Mouse (Mus musculus): ENCODE data around the gene Commd7. TPM values are rescaled to one million over a fixed set of nuclear protein-coding genes. Genes with fewer than 3 reads are reported as not detected.

The Commd7 gene
- polyA plus RNA-seq, 1 experiment from 2014 or later = 73.9 TPM

- no peaks in the 10 kb centered on the region for H3K27me3 ChIP-seq (replicated peaks)
- 0 out of 2 replicates have a peak, but pooled peaks have one; percentile 27 for ATAC-seq (ENCODE audit: insufficient read depth, low FRiP score, low read depth)
- no peak overlapping the region for H3K4me3 ChIP-seq (replicated peaks)
- H3K36me3 ChIP-seq = no peaks in the 10 kb centered on the region
- 0 out of 2 replicates have a peak, but pooled peaks cover 12% of the 10 kb centered on the region for H3K4me1 ChIP-seq
- WGBS = 49% methylated on average over 16 of the region's 16 CpGs
- no peaks in the 10 kb centered on the region for H3K9me3 ChIP-seq
- H3K27ac ChIP-seq = no peak overlapping the region
- no peak overlapping the region for H3K4me2 ChIP-seq
- H3K9ac ChIP-seq = no peak overlapping the region
Measured at GRCm38 (mm10) chr2:153600667-153601648, 31.6 kb downstream of the Commd7 start.

GRCm38 (mm10) chr2:153600021-153600666 lies 32.4 kb downstream of the Commd7 start:
- H3K4me2 ChIP-seq = no peak overlapping the region
- ATAC-seq (ENCODE audit: insufficient read depth, low FRiP score, low read depth) = peak; percentile 65; the same call in 1 of the 2 replicates
- no peaks in the 10 kb centered on the region for H3K9me3 ChIP-seq
- 63% methylated on average over 6 of the region's 6 CpGs for WGBS
- no peaks in the 10 kb centered on the region for H3K36me3 ChIP-seq
- no peak overlapping the region for H3K9ac ChIP-seq
- no peaks in the 10 kb centered on the region for H3K27me3 ChIP-seq (replicated peaks)
- H3K4me1 ChIP-seq = 0 out of 2 replicates have a peak, but pooled peaks cover 12% of the 10 kb centered on the region
- H3K4me3 ChIP-seq (replicated peaks) = no peak overlapping the region
- no peak overlapping the region for H3K27ac ChIP-seq

GRCm38 (mm10) chr2:153597626-153598025 lies 35.0 kb downstream of the Commd7 start:
- peak; percentile 29; the same call in 1 of the 2 replicates for ATAC-seq (ENCODE audit: insufficient read depth, low FRiP score, low read depth)

GRCm38 (mm10) chr2:153597014-153597413 lies 35.6 kb downstream of the Commd7 start:
- Histone ChIP-seq H3K4me3 (replicated peaks) (no peak overlapping the region), H3K4me1 (0 out of 2 replicates have a peak, but pooled peaks cover 12% of the 10 kb centered on the region), H3K36me3 (no peaks in the 10 kb centered on the region), H3K9me3 (no peaks in the 10 kb centered on the region), H3K4me2 (no peak overlapping the region), H3K27ac (no peak overlapping the region), H3K9ac (no peak overlapping the region), H3K27me3 (replicated peaks) (no peaks in the 10 kb centered on the region)
- ATAC-seq (ENCODE audit: insufficient read depth, low FRiP score, low read depth) = no peak
- 83% methylated on average over 3 of the region's 3 CpGs for WGBS

More at GRCm38 (mm10) chr2:153597626-153598025, 35.0 kb downstream of the Commd7 start:
- Histone ChIP-seq H3K36me3 (no peaks in the 10 kb centered on the region), H3K27ac (no peak overlapping the region), H3K4me3 (replicated peaks) (no peak overlapping the region), H3K4me2 (no peak overlapping the region), H3K9me3 (no peaks in the 10 kb centered on the region), H3K27me3 (replicated peaks) (no peaks in the 10 kb centered on the region), H3K9ac (no peak overlapping the region), H3K4me1 (0 out of 2 replicates have a peak, but pooled peaks cover 12% of the 10 kb centered on the region)
- 72% methylated on average over 4 of the region's 4 CpGs for WGBS

GRCm38 (mm10) chr2:153594998-153595397 lies 37.6 kb downstream of the Commd7 start:
- 65% methylated on average over 4 of the region's 4 CpGs for WGBS
- H3K36me3 ChIP-seq = no peaks in the 10 kb centered on the region
- no peak overlapping the region for H3K4me2 ChIP-seq
- no peak overlapping the region for H3K4me3 ChIP-seq (replicated peaks)
- H3K9me3 ChIP-seq = no peaks in the 10 kb centered on the region
- no peaks in the 10 kb centered on the region for H3K4me1 ChIP-seq
- no peak overlapping the region for H3K9ac ChIP-seq
- no peaks in the 10 kb centered on the region for H3K27me3 ChIP-seq (replicated peaks)
- ATAC-seq (ENCODE audit: insufficient read depth, low FRiP score, low read depth) = no peak
- H3K27ac ChIP-seq = no peak overlapping the region

GRCm38 (mm10) chr2:153593186-153593585 lies 39.4 kb downstream of the Commd7 start:
- H3K36me3 ChIP-seq = no peaks in the 10 kb centered on the region
- 53% methylated on average over 9 of the region's 9 CpGs for WGBS
- H3K9me3 ChIP-seq = no peaks in the 10 kb centered on the region
- no peak overlapping the region for H3K4me3 ChIP-seq (replicated peaks)
- no peak overlapping the region for H3K27ac ChIP-seq
- H3K9ac ChIP-seq = no peak overlapping the region
- H3K4me1 ChIP-seq = no peaks in the 10 kb centered on the region
- no peak overlapping the region for H3K4me2 ChIP-seq
- H3K27me3 ChIP-seq (replicated peaks) = no peaks in the 10 kb centered on the region
- ATAC-seq (ENCODE audit: insufficient read depth, low FRiP score, low read depth) = no peak

GRCm38 (mm10) chr2:153592056-153593014 lies 40.2 kb downstream of the Commd7 start:
- H3K4me2 ChIP-seq = no peak overlapping the region
- H3K9me3 ChIP-seq = no peaks in the 10 kb centered on the region
- WGBS = 73% methylated on average over 8 of the region's 8 CpGs
- H3K27me3 ChIP-seq (replicated peaks) = no peaks in the 10 kb centered on the region
- no peak overlapping the region for H3K9ac ChIP-seq
- peak; percentile 68 for ATAC-seq (ENCODE audit: insufficient read depth, low FRiP score, low read depth)
- H3K4me3 ChIP-seq (replicated peaks) = no peak overlapping the region
- no peaks in the 10 kb centered on the region for H3K4me1 ChIP-seq
- H3K27ac ChIP-seq = peak overlapping the region; percentile 26; the same call in 1 of the 2 replicates
- no peaks in the 10 kb centered on the region for H3K36me3 ChIP-seq

- peak; percentile 59; the same call in 1 of the 2 replicates for ATAC-seq (ENCODE audit: insufficient read depth, low FRiP score, low read depth)
Measured at GRCm38 (mm10) chr2:153586515-153587174, 45.9 kb downstream of the Commd7 start.

GRCm38 (mm10) chr2:153585981-153586380 lies 46.6 kb downstream of the Commd7 start:
- Histone ChIP-seq H3K9me3 (no peaks in the 10 kb centered on the region), H3K4me2 (peak overlapping the region; percentile 48), H3K4me3 (replicated peaks) (no peak overlapping the region), H3K27ac (no peak overlapping the region), H3K9ac (no peak overlapping the region), H3K4me1 (peaks cover 11% of the 10 kb centered on the region), H3K27me3 (replicated peaks) (no peaks in the 10 kb centered on the region), H3K36me3 (no peaks in the 10 kb centered on the region)
- 68% methylated on average over 6 of the region's 6 CpGs for WGBS
- no peak for ATAC-seq (ENCODE audit: insufficient read depth, low FRiP score, low read depth)

More at GRCm38 (mm10) chr2:153586515-153587174, 45.9 kb downstream of the Commd7 start:
- 0 out of 2 replicates have a peak overlapping the region, but pooled peaks have one; percentile 16 for H3K4me3 ChIP-seq (replicated peaks)
- peaks cover 11% of the 10 kb centered on the region for H3K4me1 ChIP-seq
- H3K9me3 ChIP-seq = no peaks in the 10 kb centered on the region
- H3K4me2 ChIP-seq = peak overlapping the region; percentile 48
- 0 out of 2 replicates have a peak overlapping the region, but pooled peaks have one; percentile 3 for H3K27ac ChIP-seq
- WGBS = 10% methylated on average over 15 of the region's 15 CpGs
- no peak overlapping the region for H3K9ac ChIP-seq
- H3K27me3 ChIP-seq (replicated peaks) = no peaks in the 10 kb centered on the region
- H3K36me3 ChIP-seq = no peaks in the 10 kb centered on the region

GRCm38 (mm10) chr2:153584396-153584795 lies 48.2 kb downstream of the Commd7 start:
- Histone ChIP-seq H3K9me3 (no peaks in the 10 kb centered on the region), H3K4me1 (peaks cover 11% of the 10 kb centered on the region), H3K36me3 (no peaks in the 10 kb centered on the region), H3K27ac (no peak overlapping the region), H3K27me3 (replicated peaks) (no peaks in the 10 kb centered on the region), H3K4me3 (replicated peaks) (no peak overlapping the region), H3K9ac (no peak overlapping the region), H3K4me2 (no peak overlapping the region)
- ATAC-seq (ENCODE audit: insufficient read depth, low FRiP score, low read depth) = no peak
- WGBS = 81% methylated on average over 4 of the region's 4 CpGs

Data from stomach, embryonic 15.5 days (tissue).